Mouse (Mus musculus) thymus, postnatal 14 days (tissue): ENCODE results near the gene Olfr763.
"Not testable (repeated sequence)": the region's sequence is repeated elsewhere in the genome, so short reads cannot be mapped to it uniquely, and the experiment has no call there.

Source experiments
- DNase-seq: peaks from one replicate; pipeline ENCODE4 v3.0.0; 2021

Gene Olfr763

GRCm38 (mm10) chr10:129049898-129050297 is 39.3 kb downstream of the Olfr763 start, which contains the start of gene Olfr765:
TSS of gene Olfr765 (minus strand) at chr10:129049998.
- not testable (repeated sequence) for DNase-seq
